In genomic region chr6:112985362-112986314, GRCm38 (mm10) we compare ENCODE assay signal across 26 mouse cellular contexts. TPM values are rescaled to one million over a fixed set of nuclear protein-coding genes. Genes with fewer than 3 reads are reported as not detected.
DNase-seq lines count a peak whose midpoint lies in the region; ATAC-seq lines count a peak whose summit lies in the region.
"Had no signal": no experiment of that assay in that cellular context is flagged by ENCODE, and none has a peak within 500 bp of the region (broad histone marks: within the 10 kb centered on the region; RNA-seq: fewer than 3 reads in every experiment).

No protein-coding gene starts in this region.

- H3K9me3 ChIP-seq in hindbrain, embryonic 10.5 days = no peaks in the 10 kb centered on the region
- no peaks in the 10 kb centered on the region for H3K9me3 ChIP-seq in hindbrain, embryonic 16.5 days (ENCODE audit: control insufficient read depth, low read length)
- H3K9me3 ChIP-seq in forebrain, embryonic 14.5 days (replicated peaks; ENCODE audit: control insufficient read depth, low read length) = no peaks in the 10 kb centered on the region
- H3K9me3 ChIP-seq in hindbrain, embryonic 15.5 days = no peaks in the 10 kb centered on the region
- no peaks in the 10 kb centered on the region for H3K9me3 ChIP-seq in midbrain, embryonic 15.5 days
- H3K9me3 ChIP-seq: embryonic facial prominence, embryonic 12.5 days; heart, embryonic 15.5 days; intestine, embryonic 15.5 days; limb, embryonic 15.5 days; megakaryocyte, embryonic 14.5 days; neural tube, embryonic 12.5 days; stomach, embryonic 15.5 days had no signal

- no peak overlapping the region for H3K4me2 ChIP-seq in hindbrain, embryonic 16.5 days (ENCODE audit: low read length)
- no peak overlapping the region for H3K4me2 ChIP-seq in forebrain, embryonic 14.5 days (ENCODE audit: low read length)
- no peak overlapping the region for H3K4me2 ChIP-seq in hindbrain, embryonic 15.5 days
- peak overlapping the region; percentile 15 for H3K4me2 ChIP-seq in midbrain, embryonic 15.5 days
- H3K4me2 ChIP-seq: embryonic facial prominence, embryonic 12.5 days; heart, embryonic 15.5 days; intestine, embryonic 15.5 days; limb, embryonic 15.5 days; lung, embryonic 14.5 days; neural tube, embryonic 12.5 days; stomach, embryonic 15.5 days had no signal

- no peak for DNase-seq in hindbrain, embryonic 10.5 days (ENCODE audit: low spot score)
- DNase-seq in forebrain, embryonic 14.5 days (ENCODE audit: low spot score) = peak; percentile 47
- no peak for DNase-seq in kidney, adult 8-10 months
- no peak for DNase-seq in right cerebral cortex, postnatal 4 days
- DNase-seq in left cerebral cortex, adult 11 months (ENCODE audit: low spot score) = no peak
- DNase-seq: adrenal gland, postnatal 14 days; cerebellum, adult 9-11 months; heart, postnatal 4 days; kidney, adult 9 months; kidney, postnatal 25 days; left cerebral cortex, postnatal 4 days; lung, embryonic 14.5 days; lung, postnatal 36 days; retina, postnatal 1 day had no signal

- H3K4me3 ChIP-seq in hindbrain, embryonic 10.5 days = no peak overlapping the region
- H3K4me3 ChIP-seq in hindbrain, embryonic 16.5 days (ENCODE audit: low read length) = no peak overlapping the region
- H3K4me3 ChIP-seq in forebrain, embryonic 14.5 days (ENCODE audit: low read depth, low read length) = no peak overlapping the region
- no peak overlapping the region for H3K4me3 ChIP-seq in hindbrain, embryonic 15.5 days
- H3K4me3 ChIP-seq in midbrain, embryonic 15.5 days = no peak overlapping the region
- H3K4me3 ChIP-seq: embryonic facial prominence, embryonic 12.5 days; heart, embryonic 15.5 days; intestine, embryonic 15.5 days; limb, embryonic 15.5 days; megakaryocyte, embryonic 14.5 days; neural tube, embryonic 12.5 days; stomach, embryonic 15.5 days had no signal

- H3K4me1 ChIP-seq in hindbrain, embryonic 10.5 days (replicated peaks) = peaks cover 31% of the 10 kb centered on the region
- H3K4me1 ChIP-seq in hindbrain, embryonic 16.5 days (ENCODE audit: control insufficient read depth, insufficient read depth, low read depth, low read length) = peaks cover 9% of the 10 kb centered on the region
- H3K4me1 ChIP-seq in forebrain, embryonic 14.5 days (ENCODE audit: control insufficient read depth, insufficient read depth, low read length) = peaks cover 17% of the 10 kb centered on the region
- H3K4me1 ChIP-seq in hindbrain, embryonic 15.5 days (replicated peaks) = peaks cover 21% of the 10 kb centered on the region
- peaks cover 46% of the 10 kb centered on the region for H3K4me1 ChIP-seq in midbrain, embryonic 15.5 days
- H3K4me1 ChIP-seq: heart, embryonic 15.5 days; intestine, embryonic 15.5 days; stomach, embryonic 15.5 days had no signal

- H3K27me3 ChIP-seq in hindbrain, embryonic 10.5 days (ENCODE audit: insufficient read depth, poor library complexity, severe bottlenecking) = no peaks in the 10 kb centered on the region
- H3K27me3 ChIP-seq in hindbrain, embryonic 16.5 days (replicated peaks; ENCODE audit: control insufficient read depth, insufficient read depth, low read length) = no peaks in the 10 kb centered on the region
- H3K27me3 ChIP-seq in forebrain, embryonic 14.5 days (replicated peaks; ENCODE audit: control insufficient read depth, insufficient read depth, low read length) = no peaks in the 10 kb centered on the region
- no peaks in the 10 kb centered on the region for H3K27me3 ChIP-seq in hindbrain, embryonic 15.5 days
- no peaks in the 10 kb centered on the region for H3K27me3 ChIP-seq in midbrain, embryonic 15.5 days (replicated peaks)
- H3K27me3 ChIP-seq: embryonic facial prominence, embryonic 12.5 days; heart, embryonic 15.5 days; intestine, embryonic 15.5 days; limb, embryonic 15.5 days; neural tube, embryonic 12.5 days; stomach, embryonic 15.5 days had no signal

- 47% methylated on average over 9 of the region's 9 CpGs for WGBS in hindbrain, embryonic 10.5 days
- WGBS in hindbrain, embryonic 16.5 days = 28% methylated on average over 9 of the region's 9 CpGs
- WGBS in forebrain, embryonic 14.5 days = 16% methylated on average over 9 of the region's 9 CpGs
- WGBS in hindbrain, embryonic 15.5 days = 31% methylated on average over 9 of the region's 9 CpGs
- 17% methylated on average over 9 of the region's 9 CpGs for WGBS in midbrain, embryonic 15.5 days

- H3K27ac ChIP-seq in hindbrain, embryonic 10.5 days = peak overlapping the region; percentile 71
- no peak overlapping the region for H3K27ac ChIP-seq in hindbrain, embryonic 16.5 days (ENCODE audit: low read depth, low read length)
- H3K27ac ChIP-seq in forebrain, embryonic 14.5 days (ENCODE audit: low read depth, low read length) = peak overlapping the region; percentile 29; the same call in 1 of the 2 replicates
- 0 out of 2 replicates have a peak overlapping the region, but pooled peaks have one; percentile 16 for H3K27ac ChIP-seq in hindbrain, embryonic 15.5 days (replicated peaks)
- peak overlapping the region; percentile 65 for H3K27ac ChIP-seq in midbrain, embryonic 15.5 days
- H3K27ac ChIP-seq: embryonic facial prominence, embryonic 12.5 days; heart, embryonic 15.5 days; intestine, embryonic 15.5 days; limb, embryonic 15.5 days; liver, embryonic 14.5 days; neural tube, embryonic 12.5 days; stomach, embryonic 15.5 days had no signal

- H3K9ac ChIP-seq in hindbrain, embryonic 16.5 days (ENCODE audit: low read depth, low read length) = no peak overlapping the region
- no peak overlapping the region for H3K9ac ChIP-seq in forebrain, embryonic 14.5 days (ENCODE audit: low read length)
- no peak overlapping the region for H3K9ac ChIP-seq in hindbrain, embryonic 15.5 days
- H3K9ac ChIP-seq in midbrain, embryonic 15.5 days = no peak overlapping the region
- H3K9ac ChIP-seq: embryonic facial prominence, embryonic 12.5 days; heart, embryonic 15.5 days; intestine, embryonic 15.5 days; limb, embryonic 15.5 days; liver, embryonic 14.5 days; lung, embryonic 14.5 days; neural tube, embryonic 12.5 days; stomach, embryonic 15.5 days had no signal

- no peak for ATAC-seq in hindbrain, embryonic 16.5 days
- ATAC-seq in forebrain, embryonic 14.5 days = peak; percentile 52
- ATAC-seq in hindbrain, embryonic 15.5 days (ENCODE audit: low FRiP score, low read depth) = no peak
- peak; percentile 74 for ATAC-seq in midbrain, embryonic 15.5 days (replicated peaks)
- ATAC-seq: CD4-positive, CD25-positive, alpha-beta regulatory T cell, adult 4 months; intestine, embryonic 15.5 days had no signal

- no peaks in the 10 kb centered on the region for H3K36me3 ChIP-seq in hindbrain, embryonic 10.5 days
- no peaks in the 10 kb centered on the region for H3K36me3 ChIP-seq in hindbrain, embryonic 16.5 days (ENCODE audit: control insufficient read depth, insufficient read depth, low read length)
- H3K36me3 ChIP-seq in forebrain, embryonic 14.5 days (ENCODE audit: control insufficient read depth, insufficient read depth, low read length) = no peaks in the 10 kb centered on the region
- no peaks in the 10 kb centered on the region for H3K36me3 ChIP-seq in hindbrain, embryonic 15.5 days
- no peaks in the 10 kb centered on the region for H3K36me3 ChIP-seq in midbrain, embryonic 15.5 days (replicated peaks)
- H3K36me3 ChIP-seq: embryonic facial prominence, embryonic 12.5 days; heart, embryonic 15.5 days; intestine, embryonic 15.5 days; limb, embryonic 15.5 days; neural tube, embryonic 12.5 days; stomach, embryonic 15.5 days had no signal

RNA-seq across cellular contexts. Expression of gene Srgap3, which starts 38.6 kb away (rescaled TPM):
- 28.0 and 34.7 TPM in 2 replicates for polyA plus RNA-seq in hindbrain, embryonic 10.5 days (2016; fragmentation: Nextera tagmentation; extraction: Ambion mirVana)
- polyA plus RNA-seq in hindbrain, embryonic 16.5 days (2015; fragmentation: Nextera tagmentation; extraction: Ambion mirVana) = 27.0 and 32.7 TPM in 2 replicates
- polyA plus RNA-seq in forebrain, embryonic 14.5 days (2014; fragmentation: Nextera tagmentation; extraction: Ambion mirVana) = 31.4 and 46.7 TPM in 2 replicates
- 30.5 and 36.8 TPM in 2 replicates for polyA plus RNA-seq in hindbrain, embryonic 15.5 days (2015; fragmentation: Nextera tagmentation; extraction: Ambion mirVana)
- polyA plus RNA-seq in midbrain, embryonic 15.5 days (2015; fragmentation: Nextera tagmentation; extraction: Ambion mirVana) = 39.7 and 44.6 TPM in 2 replicates

Comparison
In these comparisons a context has a peak if more than half of its experiments do, and no peak if none do; other contexts are left out.
1. ATAC-seq: peak in forebrain, embryonic 14.5 days (single experiment) and midbrain, embryonic 15.5 days (single experiment); none in hindbrain, embryonic 16.5 days (single experiment) and hindbrain, embryonic 15.5 days (single experiment).